Mouse (Mus musculus) CH12.LX (cell line): ENCODE measurements around the gene Cdk14.

Experiments used
- BHLHE40 ChIP-seq: IDR thresholded peaks from 2 replicates; pipeline ENCODE4 v1.6.1; 2011; ENCODE audit warnings: mild to moderate bottlenecking, low read depth, low read length, improper control_type of control experiment
- CHD1 ChIP-seq: IDR thresholded peaks from 2 replicates; pipeline ENCODE4 v1.6.1; 2012; ENCODE audit warnings: low read depth, low read length, improper control_type of control experiment, inconsistent platforms
- CTCF ChIP-seq, 2 experiments: IDR thresholded peaks in 1 of 2; conservative IDR thresholded peaks in 1 of 2; 2 replicates each; pipeline ENCODE4 v1.5.1; 2011 to 2012; ENCODE audit warnings: low read depth in 2 of 2, low read length in 2 of 2, improper control_type of control experiment in 1 of 2, inconsistent platforms in 1 of 2, mild to moderate bottlenecking in 1 of 2, moderate library complexity in 1 of 2
- E2F4 ChIP-seq: IDR thresholded peaks from 2 replicates; pipeline ENCODE4 v1.6.1; 2011; ENCODE audit warnings: low read depth, low read length, improper control_type of control experiment; ENCODE audit not compliant: insufficient replicate concordance
- HCFC1 ChIP-seq: IDR thresholded peaks from 2 replicates; pipeline ENCODE4 v1.6.1; 2012; ENCODE audit warnings: low read depth, mild to moderate bottlenecking, inconsistent platforms, low read length, improper control_type of control experiment
- JUN ChIP-seq: IDR thresholded peaks from 2 replicates; pipeline ENCODE4 v1.6.1; 2011; ENCODE audit warnings: low read depth, mild to moderate bottlenecking, low read length, improper control_type of control experiment, moderate library complexity; ENCODE audit not compliant: insufficient read depth
- MAFK ChIP-seq: IDR thresholded peaks from 2 replicates; pipeline ENCODE4 v1.6.1; 2011; ENCODE audit warnings: low read length, improper control_type of control experiment; ENCODE audit not compliant: insufficient replicate concordance
- MAZ ChIP-seq: IDR thresholded peaks from 2 replicates; pipeline ENCODE4 v1.6.1; 2012; ENCODE audit warnings: low read depth, mild to moderate bottlenecking, inconsistent platforms, low read length, improper control_type of control experiment, moderate library complexity
- MXI1 ChIP-seq: IDR thresholded peaks from 2 replicates; pipeline ENCODE4 v1.6.1; 2011; ENCODE audit warnings: mild to moderate bottlenecking, low read depth, low read length, improper control_type of control experiment
- POLR2A ChIP-seq: IDR thresholded peaks from 2 replicates; pipeline ENCODE4 v1.6.1; 2011; ENCODE audit warnings: low read depth, mild to moderate bottlenecking, improper control_type of control experiment, low read length
- TCF12 ChIP-seq: IDR thresholded peaks from 2 replicates; pipeline ENCODE4 v1.6.1; 2014; ENCODE audit warnings: low read depth, mild to moderate bottlenecking, inconsistent platforms, low read length, improper control_type of control experiment
- ZNF384 ChIP-seq: IDR thresholded peaks from 2 replicates; pipeline ENCODE4 v1.6.1; 2012; ENCODE audit warnings: low read depth, low read length, improper control_type of control experiment, inconsistent platforms

GRCm38 (mm10) chr5:5354684-5355368 lies 65.3 kb downstream of the Cdk14 start:
- no peak for TF ChIP-seq JUN
- TF ChIP-seq POLR2A: no peak
- TF ChIP-seq CTCF (conservative IDR thresholded peaks at IDR 0.05 in 1 of 2, IDR thresholded peaks at IDR 0.05 in 1 of 2; ENCODE audit: low read depth in 2 of 2, low read length in 2 of 2): no peak
- no peak for TF ChIP-seq ZNF384
- TF ChIP-seq CHD1: no peak
- no peak for TF ChIP-seq MAFK
- TF ChIP-seq MXI1: no peak
- no peak for TF ChIP-seq MAZ
- no peak for TF ChIP-seq E2F4
- TF ChIP-seq TCF12: no peak
- TF ChIP-seq BHLHE40: no peak
- no peak for TF ChIP-seq HCFC1
